Mouse (Mus musculus) heart, postnatal 0 days (tissue): ENCODE measurements around the gene Tgfbr3. TPM values are rescaled to one million over a fixed set of nuclear protein-coding genes. Genes with fewer than 3 reads are reported as not detected.

Source experiments
- ATAC-seq: fragments of 200-750 bp; cut with Nextera tagmentation; 2 replicates; pipeline ENCODE4 v1.8.0; 2017; ENCODE audit warnings: low read depth, moderate number of reproducible peaks, moderate library complexity; ENCODE audit not compliant: insufficient read depth
- DNase-seq: peaks from one replicate; pipeline ENCODE4 v3.0.0-alpha.2; 2016; ENCODE audit warnings: low spot score
- H3K27ac ChIP-seq: fragments of 300-500 bp; sonication (generic); 2 replicates; pipeline ENCODE4 v1.5.1; 2014; ENCODE audit warnings: low read depth, mild to moderate bottlenecking
- H3K27me3 ChIP-seq: fragments of 300-500 bp; sonication (generic); 2 replicates; pipeline ENCODE4 v1.6.1; 2014; ENCODE audit warnings: low read length, mixed read lengths; ENCODE audit not compliant: control insufficient read depth, insufficient read depth
- H3K36me3 ChIP-seq: fragments of 300-500 bp; sonication (generic); replicated peaks from 2 replicates; pipeline ENCODE4 v1.6.1; 2014; ENCODE audit warnings: low read length, mixed read lengths; ENCODE audit not compliant: control insufficient read depth, insufficient read depth
- H3K4me1 ChIP-seq: fragments of 300-500 bp; sonication (generic); 2 replicates; pipeline ENCODE4 v1.6.1; 2014; ENCODE audit warnings: antibody characterized with exemption; ENCODE audit not compliant: control insufficient read depth, insufficient read depth
- H3K4me2 ChIP-seq: fragments of 300-500 bp; sonication (generic); 2 replicates; pipeline ENCODE4 v1.6.1; 2014; ENCODE audit warnings: low read depth, mild to moderate bottlenecking, low read length, moderate library complexity
- H3K4me3 ChIP-seq: fragments of 300-500 bp; sonication (generic); 2 replicates; pipeline ENCODE4 v1.5.1; 2014; ENCODE audit warnings: low read depth, low read length
- H3K9ac ChIP-seq: fragments of 300-500 bp; sonication (generic); replicated peaks from 2 replicates; pipeline ENCODE4 v1.6.1; 2014; ENCODE audit warnings: low read depth, low read length, mixed read lengths
- H3K9me3 ChIP-seq: fragments of 300-500 bp; sonication (generic); replicated peaks from 2 replicates; pipeline ENCODE4 v1.6.1; 2016; ENCODE audit warnings: low read length; ENCODE audit not compliant: control insufficient read depth
- CTCF ChIP-seq: IDR thresholded peaks from 2 replicates; pipeline ENCODE4 v1.5.1; 2016; ENCODE audit warnings: antibody characterized with exemption, control low read depth, low read depth
- EP300 ChIP-seq: IDR thresholded peaks from 2 replicates; pipeline ENCODE4 v1.6.1; 2016; ENCODE audit warnings: antibody characterized with exemption, low read depth
- WGBS: fragments of 180-500 bp; shearing (Covaris S2); extraction: QIAGEN DNeasy Blood & Tissue Kit; methylation state at CpG from one replicate; pipeline ENCODE4 v1.1.7; 2014; 5-methylcytosine and 5-hydroxymethylcytosine counted together
- polyA plus RNA-seq: library from polyadenylated mRNA; unstranded; fragments of >200 nt; fragmentation: Nextera tagmentation; extraction: Ambion mirVana; gene quantifications from 2 replicates; pipeline ENCODE4 v1.2.1, GENCODE M21; 2015
- total RNA-seq: library from RNA; depleted of rRNA; stranded (reverse); fragments of >200 nt; gene quantifications from 2 replicates; pipeline ENCODE4 v1.2.3, GENCODE M21; 2014; ENCODE audit warnings: low replicate concordance

Tgfbr3 gene
- total and polyA plus RNA-seq, 2 experiments from 2014 or later = 11.8 to 60.6 TPM

- Histone ChIP-seq H3K9ac (no peak overlapping the region), H3K4me3 (no peak overlapping the region), H3K9me3 (no peaks in the 10 kb centered on the region), H3K27me3 (no peaks in the 10 kb centered on the region), H3K27ac (peak overlapping the region; percentile 82), H3K4me2 (no peak overlapping the region), H3K4me1 (peaks cover 38% of the 10 kb centered on the region), H3K36me3 (peaks cover 9% of the 10 kb centered on the region; the same call in 1 of the 2 replicates)
- peak; percentile 86 for DNase-seq
- peak; percentile 72 for ATAC-seq
- WGBS = 27% methylated on average over 13 of the region's 13 CpGs
- TF ChIP-seq EP300 = peak; percentile 81
- no peak for TF ChIP-seq CTCF
Measured at GRCm38 (mm10) chr5:107147951-107148766, 141.3 kb downstream of the Tgfbr3 start.

- Histone ChIP-seq H3K4me3 (no peak overlapping the region), H3K36me3 (peaks cover 6% of the 10 kb centered on the region; the same call in 1 of the 2 replicates), H3K4me2 (no peak overlapping the region), H3K9me3 (no peaks in the 10 kb centered on the region), H3K4me1 (peaks cover 38% of the 10 kb centered on the region), H3K27ac (peak overlapping the region; percentile 82), H3K27me3 (no peaks in the 10 kb centered on the region), H3K9ac (no peak overlapping the region)
- ATAC-seq (no peak), DNase-seq (no peak)
- TF ChIP-seq EP300 (no peak), CTCF (no peak)
Measured at GRCm38 (mm10) chr5:107147413-107147812, 142.0 kb downstream of the Tgfbr3 start.

GRCm38 (mm10) chr5:107146111-107146616 lies 143.3 kb downstream of the Tgfbr3 start:
- DNase-seq = no peak
- WGBS = 39% methylated on average over 11 of the region's 11 CpGs

GRCm38 (mm10) chr5:107145125-107145524 lies 144.3 kb downstream of the Tgfbr3 start:
- H3K9ac ChIP-seq = no peak overlapping the region
- 82% methylated on average over 4 of the region's 4 CpGs for WGBS
- peaks cover 33% of the 10 kb centered on the region for H3K4me1 ChIP-seq
- no peak overlapping the region for H3K27ac ChIP-seq
- no peak for ATAC-seq
- H3K4me2 ChIP-seq = no peak overlapping the region
- DNase-seq = no peak
- H3K27me3 ChIP-seq = no peaks in the 10 kb centered on the region
- H3K4me3 ChIP-seq = no peak overlapping the region
- no peaks in the 10 kb centered on the region for H3K9me3 ChIP-seq
- peaks cover 28% of the 10 kb centered on the region for H3K36me3 ChIP-seq
- TF ChIP-seq CTCF (no peak), EP300 (no peak)

More at GRCm38 (mm10) chr5:107146111-107146616, 143.3 kb downstream of the Tgfbr3 start:
- no peak for TF ChIP-seq EP300
- TF ChIP-seq CTCF = no peak
- Histone ChIP-seq H3K36me3 (peaks cover 18% of the 10 kb centered on the region), H3K4me3 (no peak overlapping the region), H3K4me1 (peaks cover 28% of the 10 kb centered on the region), H3K27me3 (no peaks in the 10 kb centered on the region), H3K4me2 (no peak overlapping the region), H3K9me3 (no peaks in the 10 kb centered on the region), H3K27ac (0 out of 2 replicates have a peak overlapping the region, but pooled peaks have one; percentile 2), H3K9ac (no peak overlapping the region)
- no peak for ATAC-seq

GRCm38 (mm10) chr5:107144263-107144843 lies 145.1 kb downstream of the Tgfbr3 start:
- no peak for DNase-seq
- ATAC-seq = no peak
- H3K27me3 ChIP-seq = no peaks in the 10 kb centered on the region
- H3K4me1 ChIP-seq = peaks cover 33% of the 10 kb centered on the region
- no peak overlapping the region; the same call in 1 of the 2 replicates for H3K9ac ChIP-seq
- 66% methylated on average over 9 of the region's 9 CpGs for WGBS
- no peak overlapping the region for H3K27ac ChIP-seq
- no peak for TF ChIP-seq CTCF
- no peak for TF ChIP-seq EP300
- no peak overlapping the region for H3K4me2 ChIP-seq
- H3K36me3 ChIP-seq = peaks cover 35% of the 10 kb centered on the region
- no peaks in the 10 kb centered on the region for H3K9me3 ChIP-seq
- no peak overlapping the region for H3K4me3 ChIP-seq
